14 mouse cellular contexts compared by ENCODE assay signal in the genomic region with DNA sequence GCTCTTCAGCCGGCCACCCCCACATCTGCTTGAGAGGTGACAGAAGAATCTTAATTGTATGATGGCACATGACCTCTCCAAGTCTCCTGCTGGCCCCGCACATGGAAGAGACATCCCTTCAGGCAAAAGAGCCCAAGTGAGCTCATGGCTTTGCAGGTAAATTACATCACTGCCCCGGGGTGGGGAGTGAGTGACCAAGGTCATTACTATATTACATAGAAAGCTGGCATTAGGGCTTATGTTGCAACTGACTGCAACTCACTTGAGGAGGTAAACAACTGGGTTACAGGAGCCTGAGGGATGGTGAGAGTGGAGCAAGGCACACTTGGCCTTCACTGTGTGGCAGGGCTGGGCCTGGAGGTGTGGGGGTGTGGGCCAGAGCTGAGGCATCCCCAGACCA. TPM values are rescaled to one million over a fixed set of nuclear protein-coding genes. Genes with fewer than 3 reads are reported as not detected.
"Had no signal": no experiment of that assay in that cellular context is flagged by ENCODE, and none has a peak within 500 bp of the region (broad histone marks: within the 10 kb centered on the region; RNA-seq: fewer than 3 reads in every experiment).

No protein-coding gene starts in this region.

- H3K27me3 ChIP-seq: heart, embryonic 13.5 days; heart, embryonic 15.5 days; hindbrain, embryonic 13.5 days; hindbrain, embryonic 15.5 days; limb, embryonic 12.5 days; liver, embryonic 13.5 days had no signal

- H3K27ac ChIP-seq: hindbrain, embryonic 13.5 days; hindbrain, embryonic 15.5 days; hindbrain, postnatal 0 days; layer of hippocampus, adult 2 months; left cerebral cortex, adult 2 months; limb, embryonic 10.5 days; limb, embryonic 12.5 days; liver, embryonic 13.5 days had no signal

- H3K4me2 ChIP-seq: heart, embryonic 11.5 days; heart, embryonic 13.5 days; heart, embryonic 15.5 days; hindbrain, embryonic 13.5 days; hindbrain, embryonic 15.5 days; limb, embryonic 12.5 days; liver, embryonic 11.5 days; liver, embryonic 13.5 days had no signal

- H3K4me3 ChIP-seq: heart, adult 2 months; heart, embryonic 13.5 days; heart, embryonic 15.5 days; hindbrain, embryonic 13.5 days; hindbrain, embryonic 15.5 days; layer of hippocampus, adult 2 months; left cerebral cortex, adult 2 months; limb, embryonic 10.5 days; limb, embryonic 12.5 days; liver, embryonic 13.5 days had no signal

- H3K9ac ChIP-seq: heart, embryonic 13.5 days; heart, embryonic 15.5 days; hindbrain, embryonic 13.5 days; hindbrain, embryonic 15.5 days; limb, embryonic 12.5 days; liver, embryonic 13.5 days had no signal

- H3K9me3 ChIP-seq: heart, embryonic 13.5 days; heart, embryonic 15.5 days; hindbrain, embryonic 13.5 days; hindbrain, embryonic 15.5 days; limb, embryonic 10.5 days; limb, embryonic 12.5 days; liver, embryonic 13.5 days had no signal

- H3K4me1 ChIP-seq: hindbrain, embryonic 13.5 days; hindbrain, embryonic 15.5 days; limb, embryonic 10.5 days; limb, embryonic 12.5 days; liver, embryonic 13.5 days had no signal

RNA-seq across cellular contexts. Expression of gene Gpx3, which starts 26.0 kb away (rescaled TPM):
- total RNA-seq: hematopoietic stem cell, adult 5-6 weeks had no signal
